11 mouse cellular contexts compared by ENCODE assay signal in the genomic region with DNA sequence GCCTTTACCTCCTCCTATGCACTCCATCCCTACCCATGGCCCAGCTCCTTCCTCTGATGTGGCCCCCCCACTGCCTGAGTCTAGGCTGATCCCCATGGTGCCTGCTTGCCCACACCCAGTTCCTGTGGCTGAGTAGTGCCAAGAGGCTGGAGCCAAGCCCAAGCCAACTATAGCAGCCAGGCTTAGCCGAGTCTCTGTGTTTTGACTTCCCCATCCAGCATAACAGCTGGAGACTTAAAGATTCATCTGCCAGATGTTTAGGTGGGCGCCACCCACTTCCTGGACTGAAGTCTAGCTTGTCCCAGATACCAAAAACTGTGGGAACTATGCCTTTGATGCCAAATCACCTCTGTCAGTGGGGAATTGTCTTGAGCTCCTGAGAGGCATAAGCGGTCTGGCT. TPM values are rescaled to one million over a fixed set of nuclear protein-coding genes. Genes with fewer than 3 reads are reported as not detected.
DNase-seq lines count a peak whose midpoint lies in the region; ATAC-seq and TF ChIP-seq lines count a peak whose summit lies in the region.
"Had no signal": no experiment of that assay in that cellular context is flagged by ENCODE, and none has a peak within 500 bp of the region (broad histone marks: within the 10 kb centered on the region; RNA-seq: fewer than 3 reads in every experiment).

No protein-coding gene starts in this region.

- no peak overlapping the region for H3K27ac ChIP-seq in kidney, embryonic 14.5 days (ENCODE audit: low read depth, low read length)
- peak overlapping the region; percentile 30; the same call in 1 of the 2 replicates for H3K27ac ChIP-seq in bone marrow macrophage, adult 2 months (ENCODE audit: insufficient read depth, low read depth, low read length)
- H3K27ac ChIP-seq in lung, embryonic 16.5 days (ENCODE audit: low read length): no peak overlapping the region
- no peak overlapping the region for H3K27ac ChIP-seq in midbrain, embryonic 15.5 days
- H3K27ac ChIP-seq in neural tube, embryonic 15.5 days (replicated peaks): no peak overlapping the region
- H3K27ac ChIP-seq: kidney, embryonic 15.5 days; limb, embryonic 13.5 days had no signal

- no peak for ATAC-seq in kidney, embryonic 14.5 days (ENCODE audit: low FRiP score, low TSS enrichment)
- 0 out of 2 replicates have a peak, but pooled peaks have one; percentile 50 for ATAC-seq in lung, embryonic 16.5 days (ENCODE audit: low read depth)
- ATAC-seq in midbrain, embryonic 15.5 days (replicated peaks): no peak
- no peak for ATAC-seq in neural tube, embryonic 15.5 days (ENCODE audit: low FRiP score)

- no peaks in the 10 kb centered on the region; the same call in 1 of the 2 replicates for H3K36me3 ChIP-seq in kidney, embryonic 14.5 days (ENCODE audit: control insufficient read depth, insufficient read depth, low read length)
- no peaks in the 10 kb centered on the region; the same call in 1 of the 2 replicates for H3K36me3 ChIP-seq in lung, embryonic 16.5 days (ENCODE audit: control insufficient read depth, insufficient read depth, low read length)
- 0 out of 2 replicates have a peak, but pooled peaks cover 2% of the 10 kb centered on the region for H3K36me3 ChIP-seq in midbrain, embryonic 15.5 days (replicated peaks)
- peaks cover 6% of the 10 kb centered on the region; the same call in 1 of the 2 replicates for H3K36me3 ChIP-seq in neural tube, embryonic 15.5 days

- no peaks in the 10 kb centered on the region for H3K9me3 ChIP-seq in kidney, embryonic 14.5 days (ENCODE audit: control insufficient read depth, low read length)
- no peaks in the 10 kb centered on the region for H3K9me3 ChIP-seq in lung, embryonic 16.5 days (ENCODE audit: control insufficient read depth, low read length)
- no peaks in the 10 kb centered on the region for H3K9me3 ChIP-seq in midbrain, embryonic 15.5 days
- H3K9me3 ChIP-seq in neural tube, embryonic 15.5 days (replicated peaks): no peaks in the 10 kb centered on the region
- H3K9me3 ChIP-seq: kidney, embryonic 15.5 days; limb, embryonic 13.5 days had no signal

- H3K9ac ChIP-seq in kidney, embryonic 14.5 days (ENCODE audit: low read depth, low read length): no peak overlapping the region
- H3K9ac ChIP-seq in lung, embryonic 16.5 days (ENCODE audit: low read length): no peak overlapping the region
- H3K9ac ChIP-seq in midbrain, embryonic 15.5 days: no peak overlapping the region
- H3K9ac ChIP-seq in neural tube, embryonic 15.5 days (replicated peaks): no peak overlapping the region
- H3K9ac ChIP-seq: kidney, embryonic 15.5 days; limb, embryonic 13.5 days had no signal

- no peak overlapping the region for H3K4me3 ChIP-seq in kidney, embryonic 14.5 days (ENCODE audit: low read length)
- no peak overlapping the region for H3K4me3 ChIP-seq in bone marrow macrophage, adult 2 months (ENCODE audit: insufficient read depth, low read length)
- H3K4me3 ChIP-seq in lung, embryonic 16.5 days (ENCODE audit: low read length): no peak overlapping the region
- no peak overlapping the region for H3K4me3 ChIP-seq in midbrain, embryonic 15.5 days
- H3K4me3 ChIP-seq in neural tube, embryonic 15.5 days (replicated peaks): no peak overlapping the region
- H3K4me3 ChIP-seq: kidney, embryonic 15.5 days; limb, embryonic 13.5 days had no signal

- no peak overlapping the region for H3K4me2 ChIP-seq in kidney, embryonic 14.5 days (replicated peaks; ENCODE audit: low read depth, low read length)
- H3K4me2 ChIP-seq in lung, embryonic 16.5 days (ENCODE audit: low read depth, low read length): no peak overlapping the region
- H3K4me2 ChIP-seq in midbrain, embryonic 15.5 days: no peak overlapping the region
- no peak overlapping the region for H3K4me2 ChIP-seq in neural tube, embryonic 15.5 days
- H3K4me2 ChIP-seq: kidney, embryonic 15.5 days; limb, embryonic 13.5 days had no signal

- H3K4me1 ChIP-seq in kidney, embryonic 14.5 days (ENCODE audit: control insufficient read depth, insufficient read depth, low read length): peaks cover 11% of the 10 kb centered on the region
- peaks cover 33% of the 10 kb centered on the region for H3K4me1 ChIP-seq in bone marrow macrophage, adult 2 months (ENCODE audit: control insufficient read depth, insufficient read depth, low read length)
- peaks cover 13% of the 10 kb centered on the region for H3K4me1 ChIP-seq in lung, embryonic 16.5 days (replicated peaks; ENCODE audit: control insufficient read depth, insufficient read depth, low read length)
- peaks cover 10% of the 10 kb centered on the region for H3K4me1 ChIP-seq in midbrain, embryonic 15.5 days
- H3K4me1 ChIP-seq in neural tube, embryonic 15.5 days: peaks cover 15% of the 10 kb centered on the region

- intact Hi-C loops in gastrocnemius, postnatal 36 days (cut with DNase I): no loop called here

- no peak for TF ChIP-seq CTCF in bone marrow macrophage, adult 2 months (IDR thresholded peaks at IDR 0.05; ENCODE audit: low read depth, low read length)

- DNase-seq in kidney, postnatal 36 days: peak; percentile 11 to 19
- DNase-seq in gastrocnemius, postnatal 36 days: peak; percentile 38 to 42
- no peak for DNase-seq in cerebellum, postnatal 4 days (ENCODE audit: low spot score in 2 of 2)
- DNase-seq: cerebellum, postnatal 36 days had no signal

- peaks cover 4% of the 10 kb centered on the region; the same call in 1 of the 2 replicates for H3K27me3 ChIP-seq in kidney, embryonic 14.5 days (ENCODE audit: control insufficient read depth, insufficient read depth, low read length)
- no peaks in the 10 kb centered on the region for H3K27me3 ChIP-seq in lung, embryonic 16.5 days (ENCODE audit: control insufficient read depth, insufficient read depth, low read depth, low read length)
- no peaks in the 10 kb centered on the region for H3K27me3 ChIP-seq in midbrain, embryonic 15.5 days (replicated peaks)
- H3K27me3 ChIP-seq in neural tube, embryonic 15.5 days (replicated peaks): 0 out of 2 replicates have a peak, but pooled peaks cover 7% of the 10 kb centered on the region

- no peak for TF ChIP-seq POLR2A in bone marrow macrophage, adult 2 months (IDR thresholded peaks at IDR 0.05; ENCODE audit: borderline replicate concordance, low read depth, low read length)

- 66% methylated on average over 3 of the region's 3 CpGs for WGBS in kidney, embryonic 14.5 days
- 57% methylated on average over 3 of the region's 3 CpGs for WGBS in lung, embryonic 16.5 days
- WGBS in midbrain, embryonic 15.5 days: 75% methylated on average over 3 of the region's 3 CpGs
- 87% methylated on average over 3 of the region's 3 CpGs for WGBS in neural tube, embryonic 15.5 days

RNA-seq across cellular contexts. Expression of a gene that starts 34.2 kb away (rescaled TPM):
- polyA plus RNA-seq in kidney, embryonic 14.5 days (2014; fragmentation: Nextera tagmentation; extraction: Ambion mirVana): 16.3 and 18.0 TPM in 2 replicates
- 1.1 and 1.8 TPM in 2 replicates for polyA plus RNA-seq in bone marrow macrophage, adult 2 months (2012; ENCODE audit: insufficient read depth, insufficient read length, missing spikeins)
- 1 to 10 TPM; 3.6 to 3.8 TPM for total RNA-seq in gastrocnemius, postnatal 36 days (2021)
- 14.1 and 14.3 TPM in 2 replicates for polyA plus RNA-seq in lung, embryonic 16.5 days (2015; fragmentation: Nextera tagmentation; extraction: Ambion mirVana)
- polyA plus RNA-seq in midbrain, embryonic 15.5 days (2015; fragmentation: Nextera tagmentation; extraction: Ambion mirVana): 18.1 and 20.0 TPM in 2 replicates
- polyA plus RNA-seq in neural tube, embryonic 15.5 days (2015; fragmentation: Nextera tagmentation; extraction: Ambion mirVana): 16.1 and 18.8 TPM in 2 replicates

RNA-seq across cellular contexts. Expression of a gene that starts 34.4 kb away (rescaled TPM):
- 1.9 and 3.0 TPM in 2 replicates for polyA plus RNA-seq in kidney, embryonic 14.5 days (2014; fragmentation: Nextera tagmentation; extraction: Ambion mirVana)
- 0.94 and 1.9 TPM in 2 replicates for polyA plus RNA-seq in bone marrow macrophage, adult 2 months (2012; ENCODE audit: insufficient read depth, insufficient read length, missing spikeins)
- total RNA-seq in gastrocnemius, postnatal 36 days (2021): 1 to 10 TPM; 1.9 to 3.1 TPM
- polyA plus RNA-seq in lung, embryonic 16.5 days (2015; fragmentation: Nextera tagmentation; extraction: Ambion mirVana): 4.0 and 4.5 TPM in 2 replicates
- polyA plus RNA-seq in midbrain, embryonic 15.5 days (2015; fragmentation: Nextera tagmentation; extraction: Ambion mirVana): 4.4 and 5.5 TPM in 2 replicates
- polyA plus RNA-seq in neural tube, embryonic 15.5 days (2015; fragmentation: Nextera tagmentation; extraction: Ambion mirVana): 3.1 and 4.9 TPM in 2 replicates

RNA-seq across cellular contexts. Expression of a gene that starts 37.6 kb away (rescaled TPM):
- polyA plus RNA-seq in kidney, embryonic 14.5 days (2014; fragmentation: Nextera tagmentation; extraction: Ambion mirVana): 78.7 and 89.0 TPM in 2 replicates
- 93.3 and 99.6 TPM in 2 replicates for polyA plus RNA-seq in bone marrow macrophage, adult 2 months (2012; ENCODE audit: insufficient read depth, insufficient read length, missing spikeins)
- 10 to 100 TPM; 35.4 to 38.4 TPM for total RNA-seq in gastrocnemius, postnatal 36 days (2021)
- 124 and 125 TPM in 2 replicates for polyA plus RNA-seq in lung, embryonic 16.5 days (2015; fragmentation: Nextera tagmentation; extraction: Ambion mirVana)
- polyA plus RNA-seq in midbrain, embryonic 15.5 days (2015; fragmentation: Nextera tagmentation; extraction: Ambion mirVana): 104 and 107 TPM in 2 replicates
- polyA plus RNA-seq in neural tube, embryonic 15.5 days (2015; fragmentation: Nextera tagmentation; extraction: Ambion mirVana): 117 and 128 TPM in 2 replicates

RNA-seq across cellular contexts. Expression of a gene that starts 38.1 kb away (rescaled TPM):
- polyA plus RNA-seq in kidney, embryonic 14.5 days (2014; fragmentation: Nextera tagmentation; extraction: Ambion mirVana): 21.9 and 23.6 TPM in 2 replicates
- 23.4 and 26.3 TPM in 2 replicates for polyA plus RNA-seq in bone marrow macrophage, adult 2 months (2012; ENCODE audit: insufficient read depth, insufficient read length, missing spikeins)
- 10 to 100 TPM; 16.4 to 17.6 TPM for total RNA-seq in gastrocnemius, postnatal 36 days (2021)
- 22.0 and 22.1 TPM in 2 replicates for polyA plus RNA-seq in lung, embryonic 16.5 days (2015; fragmentation: Nextera tagmentation; extraction: Ambion mirVana)
- 34.0 and 35.5 TPM in 2 replicates for polyA plus RNA-seq in midbrain, embryonic 15.5 days (2015; fragmentation: Nextera tagmentation; extraction: Ambion mirVana)
- 28.3 and 30.9 TPM in 2 replicates for polyA plus RNA-seq in neural tube, embryonic 15.5 days (2015; fragmentation: Nextera tagmentation; extraction: Ambion mirVana)

Comparison
In these comparisons a context has a peak if more than half of its experiments do, and no peak if none do; other contexts are left out.
1. DNase-seq: peak in kidney, postnatal 36 days (2 of 2) and gastrocnemius, postnatal 36 days (2 of 2); none in cerebellum, postnatal 4 days (0 of 2).